Mouse (Mus musculus): ENCODE results near the gene Mfap5.

DNA sequence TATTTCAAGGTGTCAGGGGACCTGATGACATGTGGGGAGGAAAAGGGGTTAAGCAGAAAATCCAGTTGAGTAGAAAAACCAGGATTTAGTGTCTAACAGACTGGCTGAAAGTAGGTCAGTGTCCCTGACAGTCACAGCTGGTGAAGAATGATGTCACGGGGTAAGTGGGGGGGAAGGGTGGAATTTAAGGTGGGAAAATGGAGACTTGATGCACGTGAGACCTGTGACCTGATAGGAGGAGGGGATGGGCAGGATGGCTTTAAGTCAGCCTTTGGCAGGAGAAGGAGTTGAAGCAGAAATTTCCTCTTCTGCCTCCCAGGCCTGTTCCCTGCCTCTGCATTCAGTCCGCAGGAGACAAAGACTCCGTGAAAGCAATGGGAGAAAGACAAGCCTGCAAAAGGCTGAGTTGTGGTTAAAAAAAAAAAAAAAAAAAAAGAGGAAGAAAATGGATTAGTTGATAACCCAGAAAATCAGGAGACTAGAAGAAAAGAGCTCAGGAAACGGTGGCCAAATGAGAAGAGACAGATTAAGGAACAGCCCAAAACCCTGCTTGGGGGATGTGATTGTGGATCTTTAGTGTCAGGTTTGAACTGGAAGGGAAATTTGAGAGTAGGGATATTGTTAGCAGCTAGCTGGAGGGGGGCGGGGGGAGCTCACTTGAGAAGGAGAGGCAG, 11.7 kb upstream of the Mfap5 start:
- no peak for TF ChIP-seq CTCF (IDR thresholded peaks at IDR 0.05; ENCODE audit: control insufficient read depth, insufficient read depth, insufficient read length)
- no peak for TF ChIP-seq MYOG (IDR thresholded peaks at IDR 0.05; ENCODE audit: control insufficient read depth, extremely low read depth, insufficient read length)
- TF ChIP-seq MYOD1 (IDR thresholded peaks at IDR 0.05; ENCODE audit: control insufficient read depth, insufficient read length, low read depth): no peak
- no peak for TF ChIP-seq USF1 (IDR thresholded peaks at IDR 0.05; ENCODE audit: low read depth)
- no peak for TF ChIP-seq MAX (IDR thresholded peaks at IDR 0.05)
- TF ChIP-seq CEBPB (IDR thresholded peaks at IDR 0.05; ENCODE audit: low read depth): no peak
- TF ChIP-seq FOSL1 (IDR thresholded peaks at IDR 0.05; ENCODE audit: insufficient read depth, low read length, poor library complexity, severe bottlenecking): no peak

Data from C2C12 (cell line).